Mouse (Mus musculus): ENCODE data around the gene Mpp1.

Gene Mpp1

DNA sequence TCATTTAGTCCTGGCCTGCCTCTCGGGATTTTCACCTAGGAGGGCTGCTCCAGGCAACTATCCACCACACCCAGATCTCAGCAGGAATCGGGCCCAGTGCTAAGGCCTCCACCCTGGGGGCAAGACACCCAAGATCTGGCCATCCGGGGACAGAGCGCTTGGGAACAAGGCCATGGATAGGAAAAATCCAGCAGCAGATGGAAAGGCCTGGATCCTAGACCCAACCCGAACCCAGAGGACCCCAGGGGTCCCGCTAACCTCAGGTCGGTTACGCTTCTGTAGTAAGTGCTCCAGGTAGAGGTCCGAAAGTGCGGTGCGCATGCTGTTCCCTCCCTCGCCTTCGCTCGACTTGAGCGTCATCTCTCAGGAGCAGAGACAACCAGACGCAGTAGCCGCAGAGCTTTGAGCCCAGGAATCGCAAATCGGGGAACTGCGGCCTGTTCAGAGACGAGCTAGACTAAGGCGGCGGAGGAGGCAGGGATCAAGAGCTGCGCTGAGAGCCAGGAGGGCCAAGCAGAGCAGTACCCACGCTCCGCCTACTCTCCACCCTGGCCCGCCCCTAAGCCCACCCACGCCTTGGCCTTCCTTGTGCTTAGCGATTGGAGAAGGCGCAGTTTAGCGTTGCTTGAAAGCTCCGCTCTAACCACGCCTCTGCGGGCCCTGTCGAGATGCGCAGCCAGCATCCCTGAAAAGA lies at the start of gene Mpp1:
TSS of gene Mpp1 (minus strand) at position 550 of the 694 bp plus-strand sequence.
- peak; percentile 85 to 88 for DNase-seq

DNA sequence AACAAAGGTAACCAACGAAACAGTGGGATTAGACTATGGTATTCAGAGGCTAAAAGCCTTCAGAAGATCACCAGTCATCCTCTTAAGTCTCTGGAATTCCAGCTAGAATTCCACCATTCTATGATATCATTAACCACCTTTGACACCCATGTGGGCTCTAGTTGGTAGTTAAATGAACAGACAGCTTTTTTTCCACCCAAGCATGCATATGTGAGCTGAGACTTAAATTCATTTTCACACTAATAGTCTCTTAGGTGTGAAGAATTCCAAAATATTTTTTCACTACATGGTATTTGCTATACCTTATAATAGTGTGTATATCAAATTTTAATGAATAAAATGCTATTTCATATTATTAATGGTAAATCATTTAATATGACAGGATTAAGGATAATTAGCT lies 32.9 kb upstream of the Mpp1 start, which contains the start of gene Smim9:
TSS of gene Smim9 (minus strand) at position 101 of the 400 bp plus-strand sequence.
- no peak for DNase-seq

DNA sequence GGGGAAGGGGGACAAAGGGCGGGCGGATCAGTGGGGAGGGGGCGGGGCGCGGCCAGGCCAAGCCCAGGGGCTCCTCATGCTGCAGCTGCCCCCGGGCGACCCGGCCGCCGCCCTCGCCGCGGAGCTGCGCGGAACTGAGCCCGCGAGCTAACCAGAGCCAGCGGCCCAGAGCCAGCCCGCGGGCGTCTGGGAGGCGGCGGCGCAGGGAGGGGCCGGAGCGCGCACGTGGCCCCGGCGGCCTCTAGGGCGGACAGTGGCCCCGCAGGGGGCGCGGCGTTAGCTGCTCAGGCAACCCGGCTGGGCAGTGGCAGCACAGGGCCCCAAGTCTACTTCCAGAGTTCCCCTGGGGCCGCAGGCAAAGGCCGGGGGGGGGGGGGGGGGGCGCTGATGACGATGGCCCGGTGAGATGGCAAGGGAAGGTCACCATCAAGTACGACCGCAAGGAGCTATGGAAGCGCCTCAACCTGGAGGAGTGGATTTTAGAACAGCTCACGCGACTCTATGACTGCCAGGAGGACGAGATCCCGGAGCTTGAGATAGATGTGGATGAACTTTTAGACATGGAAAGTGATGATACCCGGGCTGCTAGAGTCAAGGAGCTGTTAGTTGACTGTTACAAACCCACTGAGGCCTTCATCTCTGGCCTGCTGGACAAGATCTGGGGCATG lies 24.9 kb upstream of the Mpp1 start:
- peak; percentile 24 to 64 for DNase-seq

DNA sequence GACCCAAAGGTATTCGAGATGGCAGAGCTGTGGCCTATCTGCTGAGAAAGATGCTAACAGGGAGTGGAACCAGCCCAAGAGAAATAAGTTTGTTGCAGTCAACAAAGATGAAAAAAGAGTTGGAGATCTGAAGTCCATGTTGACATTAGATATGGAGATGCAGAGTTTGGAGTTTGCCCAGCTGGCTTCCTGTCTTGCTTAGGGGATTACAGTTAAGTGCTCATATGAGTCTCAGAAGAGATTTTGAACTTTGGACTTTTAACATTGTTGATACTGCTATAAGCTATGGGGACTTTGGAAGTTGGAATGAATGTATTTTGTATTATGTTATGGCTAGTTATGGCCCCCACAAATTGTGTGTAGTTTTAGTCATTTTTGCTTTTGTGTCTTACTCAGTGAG lies 21.4 kb upstream of the Mpp1 start:
- DNase-seq: no peak

DNA sequence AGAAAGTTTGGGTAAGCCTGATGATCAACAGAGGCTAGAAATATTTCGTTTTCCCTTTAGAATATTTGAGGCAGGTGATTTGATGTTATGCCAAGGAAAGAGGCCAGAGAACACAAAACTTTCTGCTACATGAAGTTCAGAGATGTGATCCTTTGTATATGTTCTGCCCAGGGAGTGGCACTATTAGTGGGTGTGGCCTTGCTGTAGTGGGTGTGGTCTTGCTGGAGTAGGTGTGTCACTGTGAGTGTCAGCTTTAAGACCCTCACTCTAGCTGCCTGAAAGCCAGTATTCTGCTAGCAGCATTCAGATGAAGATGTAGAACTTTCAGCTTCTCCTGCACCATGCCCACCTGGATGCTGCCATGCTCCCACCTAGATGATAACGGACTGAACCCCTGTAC lies 19.5 kb upstream of the Mpp1 start:
- no peak for DNase-seq

DNA sequence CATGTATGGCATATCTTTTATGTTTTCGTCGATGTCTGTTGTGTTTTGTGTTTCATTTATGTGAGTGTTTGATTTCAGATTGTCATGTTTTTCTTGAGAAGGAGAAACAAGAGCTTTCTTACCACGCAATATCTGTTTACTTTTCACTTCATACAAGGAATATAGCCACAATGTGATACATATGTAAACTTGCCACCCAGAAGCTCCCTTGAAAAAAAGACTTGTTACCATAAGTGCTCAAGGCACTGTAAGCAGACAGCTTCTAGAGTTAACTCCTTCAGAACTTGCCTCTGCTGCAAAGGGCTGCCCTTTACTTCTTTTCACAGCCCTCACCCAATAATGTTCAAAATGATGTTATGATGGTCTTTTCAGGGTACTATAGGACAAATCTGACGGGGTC lies 17.6 kb upstream of the Mpp1 start:
- no peak for DNase-seq

DNA sequence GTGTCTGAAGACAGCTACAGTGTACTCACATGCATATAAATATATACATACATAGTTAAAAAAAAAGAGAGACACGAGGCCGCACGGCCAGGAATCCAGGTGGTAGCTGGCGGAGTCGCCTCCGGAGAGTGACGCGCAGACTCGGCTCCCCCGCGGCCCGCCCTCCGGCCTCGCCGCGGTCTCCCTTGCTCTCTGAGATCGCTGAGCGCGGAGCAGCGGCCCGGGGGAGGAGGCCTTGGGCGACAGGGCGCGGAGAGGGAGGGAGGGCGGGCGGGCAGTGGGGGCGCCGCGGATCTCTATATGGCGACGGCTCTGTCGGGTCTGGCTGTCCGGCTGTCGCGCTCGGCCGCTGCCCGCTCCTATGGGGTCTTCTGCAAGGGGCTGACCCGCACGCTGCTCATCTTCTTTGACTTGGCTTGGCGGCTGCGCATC lies 12.3 kb upstream of the Mpp1 start:
- peak; percentile 21 to 46 for DNase-seq

DNA sequence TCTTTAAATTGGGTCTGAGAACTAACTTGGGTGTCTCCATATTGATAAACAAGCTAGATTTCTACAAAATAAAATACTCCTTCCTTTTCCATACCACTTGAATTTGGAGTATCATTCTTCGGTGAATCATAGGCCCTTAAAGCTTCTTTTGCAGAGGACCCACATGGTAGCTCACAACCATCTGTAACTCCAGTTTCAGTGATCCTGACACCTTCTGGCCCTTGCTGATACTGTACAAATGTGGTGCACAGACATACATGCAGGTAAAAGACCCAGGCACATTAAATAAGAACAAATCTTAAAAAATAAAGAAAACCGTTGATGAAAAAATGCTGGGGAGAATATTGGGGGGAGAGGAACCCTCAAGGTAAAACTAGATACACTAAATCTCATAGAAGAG lies 7.4 kb upstream of the Mpp1 start:
- DNase-seq: no peak

DNA sequence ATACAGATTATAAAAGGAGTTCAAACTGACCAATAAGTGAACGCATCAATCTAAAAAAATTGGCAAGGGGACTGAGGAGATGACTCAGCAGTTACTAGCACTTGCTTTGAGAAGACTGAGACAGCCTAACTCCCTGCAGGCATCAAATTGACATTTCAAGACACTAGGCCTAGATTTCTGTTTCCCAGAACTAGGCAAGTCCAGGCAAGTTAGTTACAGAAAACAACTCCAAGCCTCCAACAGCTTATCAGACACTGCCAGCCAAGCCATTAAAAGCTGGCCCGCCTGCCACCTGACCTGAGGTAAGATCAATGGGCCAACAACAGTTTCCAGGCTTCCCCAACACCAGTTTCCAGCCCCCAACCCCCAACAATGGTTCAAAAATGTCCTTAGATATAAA lies 6.9 kb upstream of the Mpp1 start:
- no peak for DNase-seq

DNA sequence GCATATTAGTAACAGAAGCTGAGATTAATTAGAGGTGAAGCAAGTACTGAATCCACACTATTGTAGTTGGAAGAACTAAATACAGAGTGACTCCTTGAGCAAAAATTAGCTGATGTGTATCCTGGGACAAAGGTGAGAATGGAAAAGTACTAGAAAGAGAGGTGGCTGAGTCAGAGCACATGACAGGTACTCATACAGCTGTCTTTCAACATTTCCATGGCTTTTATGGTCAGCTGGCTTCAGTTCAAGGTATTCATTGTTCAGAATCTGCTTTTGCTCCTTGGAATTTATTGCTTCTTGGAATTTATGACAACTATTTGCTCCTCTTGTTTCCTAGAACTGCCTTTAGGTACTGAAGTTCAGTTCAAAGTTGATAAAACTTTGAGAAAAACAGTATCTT lies 6.1 kb upstream of the Mpp1 start:
- no peak for DNase-seq

DNA sequence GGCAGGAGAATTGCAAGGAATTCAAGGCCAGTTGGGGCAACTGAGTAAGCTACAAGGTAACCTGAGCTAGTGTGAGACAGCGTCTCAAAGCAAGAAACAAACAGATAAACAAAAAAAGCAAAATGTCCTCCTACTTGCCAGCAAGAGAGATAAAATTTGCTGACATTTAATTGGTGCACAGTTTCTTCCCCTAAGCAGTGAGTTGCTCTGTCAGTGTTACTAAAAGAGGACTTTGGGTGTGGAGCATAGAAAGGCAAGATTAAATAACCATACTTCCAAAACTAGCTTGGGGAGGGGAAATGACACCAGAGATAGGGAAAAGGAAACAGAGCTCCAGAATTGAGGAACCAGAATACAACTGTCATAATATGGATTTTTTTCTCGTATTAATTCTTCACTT lies 1.3 kb downstream of the Mpp1 start:
- DNase-seq: no peak

DNA sequence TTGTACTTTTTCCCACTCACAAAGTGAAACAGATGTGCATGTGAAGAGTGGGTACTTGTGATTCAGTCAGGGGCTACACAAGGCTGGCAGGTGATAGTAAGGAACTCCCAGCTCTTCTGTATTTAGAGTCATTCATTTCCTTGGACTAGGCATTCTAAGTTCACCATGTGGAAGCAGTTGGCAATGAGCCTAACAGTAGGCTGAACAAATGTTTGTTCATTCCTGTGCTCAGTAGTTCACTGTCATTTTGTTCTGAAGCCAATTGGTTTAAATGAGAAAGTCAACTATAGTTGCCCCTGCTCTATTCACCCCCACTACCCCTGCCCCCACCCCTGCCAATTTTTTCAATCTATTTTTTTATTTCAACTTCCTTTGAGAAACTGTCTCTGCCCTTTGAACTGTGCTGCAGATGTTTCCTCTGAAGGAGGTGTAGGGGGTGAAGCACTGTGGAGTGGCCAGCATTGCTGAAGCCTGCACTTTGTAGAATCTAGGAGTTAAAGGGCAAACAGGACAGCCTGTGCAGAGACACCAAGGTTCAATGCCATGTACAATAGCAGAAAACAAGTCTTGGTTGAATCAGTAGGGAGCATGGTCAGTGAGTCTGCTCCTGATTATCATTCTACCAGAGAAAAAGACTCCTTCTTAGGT lies 2.4 kb downstream of the Mpp1 start:
- DNase-seq: no peak

DNA sequence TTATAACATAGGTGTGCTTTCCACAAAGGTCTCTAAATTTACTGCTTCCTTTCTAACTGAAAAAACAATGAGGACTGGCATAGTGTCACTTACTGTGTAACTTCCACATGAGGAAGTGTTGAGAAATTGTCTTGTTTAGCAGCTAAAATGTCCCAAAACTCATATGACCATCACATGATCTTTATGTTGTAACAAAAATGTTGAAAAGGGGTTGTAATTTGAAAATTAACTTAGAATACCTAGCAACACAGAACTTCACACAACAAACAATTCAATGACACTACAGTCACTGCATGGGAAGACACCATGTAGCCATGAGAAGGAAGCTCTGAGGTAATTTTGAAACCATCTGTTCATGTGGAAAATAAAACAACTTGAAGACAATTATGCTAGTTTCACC lies 3.9 kb downstream of the Mpp1 start:
- no peak for DNase-seq

DNA sequence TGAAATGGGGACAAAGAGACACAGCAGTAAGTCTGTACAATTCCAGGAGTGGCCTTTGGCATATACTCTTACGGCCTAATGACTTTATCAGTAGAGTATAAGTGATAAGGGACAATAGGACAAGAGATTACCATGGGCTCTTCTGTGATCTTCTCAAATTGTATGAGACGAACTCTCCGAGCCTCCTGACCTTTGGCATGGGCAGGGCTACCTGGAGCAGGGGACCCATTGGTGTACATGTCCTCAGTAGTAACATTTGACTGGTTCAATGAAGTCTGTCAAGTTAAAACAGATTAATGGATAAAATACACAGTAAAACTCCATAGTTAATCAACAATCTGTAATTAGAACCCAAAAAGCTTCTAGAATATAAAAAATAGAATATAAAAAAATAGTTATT lies 5.2 kb downstream of the Mpp1 start:
- DNase-seq: no peak

DNA sequence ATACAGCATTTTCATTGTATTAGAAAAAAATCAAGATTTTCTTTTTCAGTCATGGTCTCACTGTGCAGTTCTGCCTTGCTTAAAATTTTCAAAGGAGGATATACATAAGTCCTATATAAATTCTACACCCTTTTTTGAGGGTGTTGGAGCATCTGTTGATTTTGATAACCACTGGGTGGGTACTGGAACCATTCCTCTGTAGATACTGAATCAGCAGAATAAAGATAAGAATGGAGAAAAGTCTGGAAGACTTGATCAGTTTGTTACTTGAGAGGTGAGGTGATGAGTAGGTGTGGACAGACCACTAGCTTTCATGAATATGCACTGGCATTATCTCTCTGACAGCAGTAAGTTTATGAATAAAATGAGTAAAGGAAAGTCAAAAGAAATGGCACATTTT lies 15.3 kb downstream of the Mpp1 start:
- no peak for DNase-seq

DNA sequence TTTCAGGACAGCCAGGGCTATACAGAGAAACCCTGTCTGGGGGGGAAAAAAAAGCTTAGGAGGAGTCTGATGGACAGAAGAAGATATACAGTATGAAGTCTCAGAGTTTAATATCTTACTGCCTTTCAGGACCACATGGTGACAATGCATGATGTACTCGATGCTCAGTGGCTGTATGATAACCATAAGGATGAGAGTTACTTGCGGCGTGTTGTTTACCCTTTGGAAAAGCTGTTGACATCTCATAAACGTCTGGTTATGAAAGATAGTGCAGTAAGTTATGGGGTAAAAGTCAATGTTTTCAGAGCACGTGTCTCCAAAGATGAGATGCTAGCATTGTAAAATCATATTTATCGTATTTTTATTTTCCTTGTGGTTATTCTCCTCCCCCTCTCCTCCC lies 28.5 kb downstream of the Mpp1 start:
- DNase-seq: no peak

DNA sequence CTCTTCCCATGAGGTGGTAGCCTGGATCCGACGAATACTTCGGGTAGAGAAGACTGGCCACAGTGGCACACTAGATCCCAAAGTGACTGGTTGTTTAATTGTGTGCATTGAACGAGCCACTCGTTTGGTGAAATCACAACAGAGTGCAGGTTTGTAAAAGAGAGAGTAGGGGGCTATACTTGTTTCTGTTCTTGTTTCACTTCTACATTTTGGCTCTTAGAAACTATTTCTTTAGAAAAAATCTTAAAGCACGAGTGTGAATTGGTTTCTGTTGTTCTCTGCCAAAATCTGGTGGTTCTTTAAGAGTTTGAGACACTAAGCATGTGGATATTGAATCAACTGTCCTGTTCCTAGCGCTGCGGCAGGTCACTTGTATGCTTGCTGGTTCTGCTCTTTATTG lies 32.0 kb downstream of the Mpp1 start:
- no peak for DNase-seq

DNA sequence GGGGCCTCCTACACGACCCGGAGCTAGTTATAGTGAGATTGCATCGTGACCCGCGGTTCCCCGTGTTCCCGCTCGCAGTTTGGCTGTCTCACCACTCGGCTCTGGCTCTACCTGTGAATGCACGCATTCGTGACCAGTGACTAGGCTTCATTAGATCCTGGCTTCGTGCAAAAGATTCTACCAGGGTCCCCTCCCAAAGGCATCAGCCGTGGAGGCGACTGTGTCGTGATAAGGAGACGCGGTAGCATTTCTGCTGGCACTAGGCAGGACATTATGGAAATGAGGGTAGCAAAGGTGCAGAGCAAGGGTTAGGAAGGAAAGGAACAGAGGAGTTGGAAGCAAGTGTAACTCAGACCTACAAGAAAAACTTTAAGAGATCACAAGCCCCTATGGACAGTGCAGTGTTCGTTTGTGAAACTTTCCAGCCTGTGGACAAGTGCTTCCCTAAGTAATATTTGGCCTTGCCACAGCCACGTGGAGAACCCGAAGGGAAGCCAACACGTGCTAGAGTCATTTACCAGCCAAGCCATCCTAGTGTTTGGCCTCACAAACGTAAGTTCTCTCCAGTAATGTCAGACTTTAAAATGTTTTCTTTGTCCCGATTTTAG lies 34.5 kb downstream of the Mpp1 start:
- no peak for DNase-seq

DNA sequence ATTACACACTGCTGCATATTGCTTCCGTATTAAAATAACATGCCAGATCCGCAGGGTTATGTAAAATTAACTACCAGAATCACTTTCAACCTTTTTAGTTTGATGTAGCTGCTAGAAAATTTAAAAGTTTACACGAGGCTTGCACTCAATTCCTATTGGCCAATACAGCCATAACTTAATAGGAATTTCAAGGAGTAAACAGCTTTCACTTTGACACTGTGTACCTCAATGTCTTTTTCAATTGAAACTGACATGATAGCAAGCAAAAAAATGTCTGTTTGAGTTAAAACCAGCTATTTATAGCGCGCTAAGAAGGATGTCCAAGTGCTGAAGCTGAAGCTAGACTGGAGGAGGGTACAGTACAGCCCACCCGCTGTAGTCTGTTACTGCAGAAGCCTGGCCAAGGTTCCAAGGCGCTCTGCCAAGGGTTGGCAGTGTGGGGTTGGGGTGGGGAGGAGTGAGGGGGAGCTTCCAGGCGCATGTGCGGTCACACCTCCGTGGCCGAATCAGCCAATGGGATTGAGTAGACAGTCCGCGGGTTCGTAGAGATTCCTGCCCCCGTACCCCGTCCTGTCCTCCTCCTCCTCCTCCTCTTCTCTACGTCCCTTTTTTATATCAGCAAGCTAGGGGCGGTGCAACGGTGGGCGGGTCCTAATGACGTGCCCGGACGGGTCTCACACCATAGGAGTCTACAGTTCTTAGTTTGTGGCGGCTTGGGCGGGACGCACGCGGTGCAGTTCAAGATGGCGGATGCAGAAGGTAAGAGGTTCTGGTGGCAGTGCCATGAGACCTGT lies 35.2 kb downstream of the Mpp1 start, which contains the start of gene Dkc1:
TSS of gene Dkc1 (plus strand) at position 486 of the 794 bp plus-strand sequence.
- DNase-seq: peak; percentile 89 to 95

DNA sequence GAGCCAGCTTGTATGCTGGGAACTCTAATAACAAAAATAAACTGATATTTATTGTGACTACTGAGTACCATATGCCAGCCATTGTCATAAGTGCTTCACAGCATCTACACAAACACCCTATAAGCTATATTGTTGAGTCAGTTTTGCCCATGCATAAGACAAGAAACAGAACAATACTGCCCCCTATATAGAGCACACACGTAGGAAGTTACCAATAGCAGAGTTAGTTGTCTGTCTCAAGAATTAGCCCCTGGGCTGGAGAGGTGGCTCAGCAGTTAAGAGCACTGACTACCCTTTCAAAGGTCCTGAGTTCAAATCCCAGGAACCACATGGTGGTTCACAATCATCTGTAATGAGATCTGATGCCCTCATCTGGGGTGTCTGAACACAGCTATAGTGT lies 45.2 kb downstream of the Mpp1 start:
- DNase-seq: no peak

DNA sequence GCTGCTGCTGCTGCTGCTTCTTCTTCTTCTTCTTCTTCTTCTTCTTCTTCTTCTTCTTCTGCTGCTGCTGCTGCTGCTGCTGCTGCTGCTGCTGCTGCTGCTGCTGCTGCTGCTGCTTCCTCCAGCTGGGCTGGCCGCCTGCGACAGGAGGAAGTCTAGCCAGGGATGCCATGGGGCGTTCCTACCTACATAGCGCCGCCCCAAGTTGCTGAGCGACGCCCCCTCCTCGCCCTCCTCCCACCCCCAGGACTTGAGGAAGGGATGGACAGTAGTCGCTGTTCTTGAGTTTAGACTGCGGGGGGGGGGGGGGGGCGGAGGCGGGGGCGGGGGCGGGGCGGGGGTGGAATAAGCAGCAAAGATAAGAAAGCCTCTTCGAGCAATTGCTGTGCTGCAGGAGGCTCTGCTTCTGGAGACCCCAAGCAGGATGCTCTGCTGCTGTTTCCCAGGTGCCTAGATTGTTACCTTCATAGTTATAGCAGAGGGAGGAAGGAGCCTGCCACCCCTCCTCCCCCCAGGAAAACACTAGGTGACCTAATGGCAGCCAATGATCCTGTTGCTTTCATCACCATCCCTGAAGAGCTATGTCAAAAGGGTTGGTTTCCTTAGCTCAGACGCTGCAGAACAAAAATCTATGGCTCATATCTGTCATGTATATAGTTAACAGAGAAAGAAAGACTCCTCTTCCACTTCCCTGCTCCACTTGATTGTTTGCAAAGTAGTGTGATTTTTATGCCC lies 45.9 kb downstream of the Mpp1 start, which contains the start of gene Gab3:
TSS of gene Gab3 (minus strand) at position 685 of the 735 bp plus-strand sequence.
- DNase-seq: peak; percentile 70 to 84

All from lung, postnatal 4 days (tissue).